Mouse (Mus musculus): ENCODE measurements at regions not wholly inside any gene's neighbourhood (a gene's known extent, or its start where the extent isn't known, plus 50 kb on each side); places are given as distances from the start of the nearest gene placed in this dataset.
A peak's percentile ranks its signal among the peaks of the same experiment; 100 is the strongest.
"Not testable (repeated sequence)": the region's sequence is repeated elsewhere in the genome, so short reads cannot be mapped to it uniquely, and the experiment has no call there.

DNA sequence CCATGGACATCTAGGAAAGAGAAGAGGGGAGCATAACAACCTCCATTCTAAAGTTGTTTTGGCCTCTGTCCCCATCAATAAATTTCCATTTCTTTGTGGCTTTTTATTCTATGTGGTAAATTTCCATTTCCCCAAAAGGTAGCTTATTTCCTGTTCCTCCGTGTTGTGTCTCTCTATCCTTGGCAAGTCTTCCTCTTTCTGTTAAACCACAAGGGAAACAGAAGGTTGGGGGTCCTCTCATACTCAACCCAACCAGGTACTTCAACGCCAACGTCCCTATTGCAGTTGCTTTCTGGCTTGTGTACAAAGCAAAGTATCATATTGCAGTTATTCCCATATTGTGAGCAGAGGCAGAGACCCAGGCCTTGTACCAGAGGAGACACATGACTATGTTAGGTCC is 434.7 kb upstream of the Pdcd1 start:
- Histone ChIP-seq H3K36me3 (ENCODE audit: control insufficient read depth, insufficient read depth, low read length) (no peaks in the 10 kb centered on the region), H3K27me3 (ENCODE audit: control insufficient read depth, insufficient read depth, low read length) (no peaks in the 10 kb centered on the region), H3K9me3 (ENCODE audit: control insufficient read depth, low read length) (no peaks in the 10 kb centered on the region), H3K4me2 (no peak overlapping the region), H3K27ac (ENCODE audit: low read depth, low read length) (no peak overlapping the region), H3K9ac (ENCODE audit: low read length) (no peak overlapping the region), H3K4me1 (ENCODE audit: control insufficient read depth, insufficient read depth, low read length) (no peaks in the 10 kb centered on the region), H3K4me3 (ENCODE audit: low read depth, low read length) (no peak overlapping the region)
- 86% methylated on average over 3 of the region's 3 CpGs for WGBS
- no peak for ATAC-seq (ENCODE audit: low FRiP score)
- no peak for DNase-seq (ENCODE audit: low spot score, missing footprints)

DNA sequence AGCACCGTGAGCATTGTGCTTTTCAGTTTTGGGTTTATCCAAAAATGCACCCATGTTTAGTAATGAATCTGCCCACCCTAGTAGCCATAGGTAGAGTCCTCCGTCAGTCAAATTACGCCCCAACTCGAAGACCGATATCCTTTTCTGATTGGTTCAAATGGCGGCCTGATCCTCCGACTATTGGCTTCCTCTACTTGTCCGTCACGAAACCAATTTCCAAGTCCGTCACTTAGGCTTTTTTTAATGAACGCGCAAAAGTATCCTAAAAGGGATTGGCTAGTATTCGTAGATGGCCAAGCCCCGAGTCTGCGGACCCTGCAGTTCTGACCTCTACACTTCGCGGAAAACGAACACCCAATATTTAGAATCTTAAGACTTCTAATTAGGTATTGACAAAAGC is 417.5 kb upstream of the Pdcd1 start:
- not testable (repeated sequence) for H3K27me3 ChIP-seq (ENCODE audit: control insufficient read depth, insufficient read depth, low read length); H3K4me2 ChIP-seq; H3K9ac ChIP-seq (ENCODE audit: low read length); H3K36me3 ChIP-seq (ENCODE audit: control insufficient read depth, insufficient read depth, low read length); H3K9me3 ChIP-seq (ENCODE audit: control insufficient read depth, low read length); DNase-seq (ENCODE audit: low spot score, missing footprints); H3K27ac ChIP-seq (ENCODE audit: low read depth, low read length); H3K4me1 ChIP-seq (ENCODE audit: control insufficient read depth, insufficient read depth, low read length); H3K4me3 ChIP-seq (ENCODE audit: low read depth, low read length)
- 94% methylated on average over 18 of the region's 18 CpGs for WGBS
- ATAC-seq (ENCODE audit: low FRiP score): peak; percentile 91

DNA sequence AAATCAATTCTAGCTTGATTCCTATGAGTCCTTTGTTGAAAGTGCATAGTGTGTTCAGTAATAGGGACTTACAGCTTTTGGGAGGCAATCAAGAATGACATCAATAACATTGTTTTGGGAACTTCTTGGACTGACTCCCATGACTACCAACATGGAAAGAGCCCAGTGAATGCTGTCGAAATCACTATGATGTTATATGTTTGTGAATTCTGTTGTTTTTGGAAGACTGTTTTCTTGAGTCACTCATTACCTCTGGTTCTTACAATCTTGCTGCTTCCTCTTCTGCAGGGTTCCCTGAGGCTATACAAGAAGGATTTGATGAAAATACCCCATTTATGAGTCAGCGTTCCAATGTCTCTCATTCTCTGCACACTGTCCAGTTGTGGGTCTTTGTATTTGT is 371.4 kb upstream of the Pdcd1 start:
- WGBS: 95% methylated on average over 2 of the region's 2 CpGs
- no peak for ATAC-seq (ENCODE audit: low FRiP score)

DNA sequence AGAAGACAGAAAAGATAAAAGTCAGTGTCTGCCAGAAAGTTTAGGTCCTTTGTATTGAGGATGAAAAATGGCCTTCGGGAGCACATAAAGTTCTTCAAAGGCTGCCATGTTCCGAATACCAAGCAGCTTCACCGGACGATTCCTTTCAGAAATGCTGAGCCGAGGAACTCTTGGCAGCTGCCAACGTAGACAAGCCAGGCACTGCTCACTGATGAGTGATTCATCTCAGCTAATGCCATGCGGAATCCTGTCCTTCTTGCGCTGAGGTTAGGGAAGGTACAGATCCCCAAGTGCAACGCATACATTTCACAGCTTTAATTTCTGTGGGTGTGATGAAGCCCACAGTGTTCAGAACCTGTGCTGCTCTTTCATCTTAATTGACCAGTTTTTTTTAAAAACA is 360.7 kb upstream of the Pdcd1 start:
- Histone ChIP-seq H3K9me3 (ENCODE audit: control insufficient read depth, low read length) (no peaks in the 10 kb centered on the region), H3K9ac (ENCODE audit: low read length) (no peak overlapping the region), H3K36me3 (ENCODE audit: control insufficient read depth, insufficient read depth, low read length) (no peaks in the 10 kb centered on the region), H3K4me3 (ENCODE audit: low read depth, low read length) (no peak overlapping the region), H3K4me2 (no peak overlapping the region), H3K27ac (ENCODE audit: low read depth, low read length) (no peak overlapping the region), H3K4me1 (ENCODE audit: control insufficient read depth, insufficient read depth, low read length) (no peaks in the 10 kb centered on the region), H3K27me3 (ENCODE audit: control insufficient read depth, insufficient read depth, low read length) (no peaks in the 10 kb centered on the region)
- 81% methylated on average over 9 of the region's 9 CpGs for WGBS
- ATAC-seq (ENCODE audit: low FRiP score) (no peak), DNase-seq (ENCODE audit: low spot score, missing footprints) (no peak)

More for the DNA sequence above, 371.4 kb upstream of the Pdcd1 start:
- Histone ChIP-seq H3K9ac (ENCODE audit: low read length) (no peak overlapping the region), H3K36me3 (ENCODE audit: control insufficient read depth, insufficient read depth, low read length) (no peaks in the 10 kb centered on the region), H3K27ac (ENCODE audit: low read depth, low read length) (no peak overlapping the region), H3K4me2 (no peak overlapping the region), H3K4me1 (ENCODE audit: control insufficient read depth, insufficient read depth, low read length) (no peaks in the 10 kb centered on the region), H3K4me3 (ENCODE audit: low read depth, low read length) (no peak overlapping the region), H3K27me3 (ENCODE audit: control insufficient read depth, insufficient read depth, low read length) (no peaks in the 10 kb centered on the region), H3K9me3 (ENCODE audit: control insufficient read depth, low read length) (no peaks in the 10 kb centered on the region)
- no peak for DNase-seq (ENCODE audit: low spot score, missing footprints)

DNA sequence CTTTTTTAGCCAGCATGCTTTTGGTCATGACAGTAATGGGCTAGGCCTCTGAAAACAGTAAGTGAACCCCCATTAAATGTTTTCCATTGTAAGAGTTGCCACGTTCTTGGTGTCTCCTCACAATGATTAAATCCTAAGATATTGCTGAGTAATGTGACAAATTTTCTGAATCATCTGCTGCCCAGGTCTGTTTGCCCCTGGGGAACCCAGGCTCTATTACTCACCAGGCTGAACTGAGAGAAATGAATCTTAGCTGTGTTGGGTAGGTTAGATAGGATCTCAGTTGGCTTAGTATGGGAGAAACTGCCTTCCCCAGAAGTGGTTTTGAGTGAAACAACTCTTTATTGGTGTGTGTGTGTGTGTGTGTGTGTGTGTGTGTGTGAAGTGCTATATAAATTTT is 314.3 kb upstream of the Pdcd1 start:
- Histone ChIP-seq H3K4me3 (ENCODE audit: low read depth, low read length) (no peak overlapping the region), H3K9ac (ENCODE audit: low read length) (no peak overlapping the region), H3K36me3 (ENCODE audit: control insufficient read depth, insufficient read depth, low read length) (no peaks in the 10 kb centered on the region), H3K4me1 (ENCODE audit: control insufficient read depth, insufficient read depth, low read length) (no peaks in the 10 kb centered on the region), H3K4me2 (no peak overlapping the region), H3K9me3 (ENCODE audit: control insufficient read depth, low read length) (no peaks in the 10 kb centered on the region), H3K27me3 (ENCODE audit: control insufficient read depth, insufficient read depth, low read length) (no peaks in the 10 kb centered on the region), H3K27ac (ENCODE audit: low read depth, low read length) (no peak overlapping the region)
- DNase-seq (ENCODE audit: low spot score, missing footprints) (no peak), ATAC-seq (ENCODE audit: low FRiP score) (no peak)
- 88% methylated on average over 1 of the region's 1 CpGs for WGBS

DNA sequence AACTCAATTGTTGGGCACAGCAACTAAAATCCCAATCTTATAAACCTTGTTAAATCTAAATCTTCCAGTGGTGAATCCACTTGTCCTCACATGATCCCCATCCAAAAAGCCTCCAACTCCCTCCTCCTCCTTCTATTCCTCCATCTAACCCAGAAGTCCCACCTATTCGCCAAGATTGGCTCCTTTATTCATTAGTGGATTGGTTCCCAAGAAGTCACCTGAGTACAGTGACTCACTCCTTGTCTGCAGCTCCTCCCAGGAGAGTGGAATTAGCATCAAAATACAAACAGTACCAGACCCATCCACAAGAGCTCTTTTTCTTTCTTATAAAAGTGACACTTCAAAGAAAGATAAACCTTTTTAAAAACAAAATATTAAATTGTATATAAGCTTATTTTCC is 304.6 kb upstream of the Pdcd1 start:
- H3K9me3 ChIP-seq (ENCODE audit: control insufficient read depth, low read length): no peaks in the 10 kb centered on the region
- no peaks in the 10 kb centered on the region for H3K27me3 ChIP-seq (ENCODE audit: control insufficient read depth, insufficient read depth, low read length)
- no peak overlapping the region for H3K4me2 ChIP-seq
- H3K4me3 ChIP-seq (ENCODE audit: low read depth, low read length): no peak overlapping the region
- no peaks in the 10 kb centered on the region for H3K4me1 ChIP-seq (ENCODE audit: control insufficient read depth, insufficient read depth, low read length)
- H3K27ac ChIP-seq (ENCODE audit: low read depth, low read length): no peak overlapping the region
- no peaks in the 10 kb centered on the region for H3K36me3 ChIP-seq (ENCODE audit: control insufficient read depth, insufficient read depth, low read length)
- DNase-seq (ENCODE audit: low spot score, missing footprints): no peak
- no peak for ATAC-seq (ENCODE audit: low FRiP score)
- 58% methylated on average over 1 of the region's 1 CpGs for WGBS
- no peak overlapping the region for H3K9ac ChIP-seq (ENCODE audit: low read length)

DNA sequence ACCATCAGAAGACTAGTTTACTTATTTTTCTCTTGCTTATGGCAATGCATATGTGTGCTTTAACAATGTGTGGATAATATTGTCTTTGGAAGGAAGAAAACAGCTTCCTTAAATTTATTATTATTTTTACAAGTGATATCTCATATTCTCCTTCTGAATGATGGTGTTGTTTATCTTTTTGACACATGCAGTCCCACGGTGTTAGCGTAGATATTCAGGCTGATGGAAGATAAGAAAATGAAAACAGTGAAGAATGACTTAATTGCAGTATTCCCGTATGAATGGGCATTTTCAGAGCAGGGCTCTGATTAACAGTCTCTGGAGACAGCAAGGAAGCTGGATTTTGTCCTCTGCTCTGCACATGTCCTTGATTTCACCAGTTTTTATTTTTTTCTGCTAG is 303.5 kb upstream of the Pdcd1 start:
- no peaks in the 10 kb centered on the region for H3K4me1 ChIP-seq (ENCODE audit: control insufficient read depth, insufficient read depth, low read length)
- no peaks in the 10 kb centered on the region for H3K36me3 ChIP-seq (ENCODE audit: control insufficient read depth, insufficient read depth, low read length)
- H3K9me3 ChIP-seq (ENCODE audit: control insufficient read depth, low read length): no peaks in the 10 kb centered on the region
- H3K27ac ChIP-seq (ENCODE audit: low read depth, low read length): no peak overlapping the region
- 77% methylated on average over 3 of the region's 3 CpGs for WGBS
- H3K9ac ChIP-seq (ENCODE audit: low read length): no peak overlapping the region
- no peak overlapping the region for H3K4me2 ChIP-seq
- ATAC-seq (ENCODE audit: low FRiP score): no peak
- H3K27me3 ChIP-seq (ENCODE audit: control insufficient read depth, insufficient read depth, low read length): no peaks in the 10 kb centered on the region
- no peak for DNase-seq (ENCODE audit: low spot score, missing footprints)
- no peak overlapping the region for H3K4me3 ChIP-seq (ENCODE audit: low read depth, low read length)

DNA sequence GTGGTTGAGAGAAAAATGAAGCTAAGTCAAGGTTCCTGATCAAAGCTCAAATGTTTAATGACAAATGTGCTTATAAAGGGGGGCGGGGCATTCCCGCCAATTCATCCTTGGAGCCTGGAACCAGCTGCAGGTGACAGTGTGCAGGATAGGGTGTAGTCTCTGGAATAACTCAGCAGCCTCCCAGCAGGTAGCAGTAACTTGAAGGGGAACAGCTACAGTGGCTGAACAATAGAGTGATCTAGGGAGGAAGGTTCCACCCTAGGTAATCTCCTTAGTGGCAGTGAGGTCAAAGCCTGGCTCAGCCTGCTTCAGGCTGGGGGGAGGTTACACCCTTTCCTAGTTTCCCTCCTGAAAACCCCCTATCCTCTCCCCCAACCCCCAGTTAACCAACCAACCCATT is 290.2 kb upstream of the Pdcd1 start:
- H3K27me3 ChIP-seq (ENCODE audit: control insufficient read depth, insufficient read depth, low read length): no peaks in the 10 kb centered on the region
- no peak for ATAC-seq (ENCODE audit: low FRiP score)
- no peaks in the 10 kb centered on the region for H3K4me1 ChIP-seq (ENCODE audit: control insufficient read depth, insufficient read depth, low read length)
- no peak overlapping the region for H3K27ac ChIP-seq (ENCODE audit: low read depth, low read length)
- H3K9me3 ChIP-seq (ENCODE audit: control insufficient read depth, low read length): no peaks in the 10 kb centered on the region
- H3K4me3 ChIP-seq (ENCODE audit: low read depth, low read length): no peak overlapping the region
- H3K4me2 ChIP-seq: no peak overlapping the region
- no peak overlapping the region for H3K9ac ChIP-seq (ENCODE audit: low read length)
- WGBS: 82% methylated on average over 2 of the region's 2 CpGs
- no peak for DNase-seq (ENCODE audit: low spot score, missing footprints)
- H3K36me3 ChIP-seq (ENCODE audit: control insufficient read depth, insufficient read depth, low read length): no peaks in the 10 kb centered on the region

DNA sequence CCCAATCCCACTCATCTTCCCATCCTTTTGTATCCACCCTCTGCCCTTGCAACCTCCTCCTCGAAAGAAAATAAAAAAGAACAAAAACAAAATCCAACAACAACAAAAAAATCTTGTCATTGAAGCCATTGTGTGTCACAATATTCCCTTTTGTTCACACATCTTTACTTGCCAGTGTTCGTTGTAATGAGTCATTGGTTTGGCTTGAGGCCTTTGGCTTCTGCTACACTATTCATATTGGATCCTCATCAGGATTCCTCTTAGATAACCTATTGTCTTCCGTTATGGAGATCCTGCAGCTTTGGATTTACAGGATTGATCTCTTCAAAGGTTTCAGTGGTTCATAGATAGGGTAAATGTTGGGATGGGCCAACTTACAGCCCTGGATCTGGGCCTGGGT is 288.9 kb upstream of the Pdcd1 start:
- no peak overlapping the region for H3K9ac ChIP-seq (ENCODE audit: low read length)
- no peak for ATAC-seq (ENCODE audit: low FRiP score)
- no peak for DNase-seq (ENCODE audit: low spot score, missing footprints)

DNA sequence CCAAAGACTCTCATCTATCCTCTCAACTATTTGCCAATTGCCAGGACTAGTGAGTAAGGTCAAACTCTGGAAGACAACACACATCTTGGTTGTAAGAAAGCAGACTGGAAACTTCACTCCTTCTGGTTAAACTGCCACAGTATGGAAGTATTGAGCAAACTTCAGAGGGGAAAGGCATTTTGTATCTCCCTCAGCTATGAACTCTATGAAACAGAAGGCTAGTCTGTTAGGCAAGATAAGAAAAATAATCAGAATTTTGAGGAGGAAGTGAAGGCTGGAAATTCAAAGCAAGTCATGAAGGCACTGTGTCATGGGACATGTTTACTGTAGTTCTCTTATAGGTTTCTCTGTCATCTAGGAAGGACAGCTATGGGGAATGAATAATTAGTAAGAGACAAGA is 265.7 kb upstream of the Pdcd1 start:
- Histone ChIP-seq H3K4me1 (ENCODE audit: control insufficient read depth, insufficient read depth, low read length) (no peaks in the 10 kb centered on the region), H3K27me3 (ENCODE audit: control insufficient read depth, insufficient read depth, low read length) (no peaks in the 10 kb centered on the region), H3K4me2 (no peak overlapping the region), H3K9ac (ENCODE audit: low read length) (no peak overlapping the region), H3K27ac (ENCODE audit: low read depth, low read length) (no peak overlapping the region), H3K4me3 (ENCODE audit: low read depth, low read length) (no peak overlapping the region), H3K9me3 (ENCODE audit: control insufficient read depth, low read length) (no peaks in the 10 kb centered on the region), H3K36me3 (ENCODE audit: control insufficient read depth, insufficient read depth, low read length) (no peaks in the 10 kb centered on the region)
- no peak for ATAC-seq (ENCODE audit: low FRiP score)
- DNase-seq (ENCODE audit: low spot score, missing footprints): no peak

More for the DNA sequence above, 288.9 kb upstream of the Pdcd1 start:
- H3K4me1 ChIP-seq (ENCODE audit: control insufficient read depth, insufficient read depth, low read length): no peaks in the 10 kb centered on the region
- H3K27me3 ChIP-seq (ENCODE audit: control insufficient read depth, insufficient read depth, low read length): no peaks in the 10 kb centered on the region
- H3K4me3 ChIP-seq (ENCODE audit: low read depth, low read length): no peak overlapping the region
- 80% methylated on average over 3 of the region's 3 CpGs for WGBS
- no peak overlapping the region for H3K27ac ChIP-seq (ENCODE audit: low read depth, low read length)
- no peak overlapping the region for H3K4me2 ChIP-seq
- no peaks in the 10 kb centered on the region for H3K9me3 ChIP-seq (ENCODE audit: control insufficient read depth, low read length)
- H3K36me3 ChIP-seq (ENCODE audit: control insufficient read depth, insufficient read depth, low read length): no peaks in the 10 kb centered on the region
